Mouse (Mus musculus): ENCODE results near the gene B4galt1.
A peak's percentile ranks its signal among the peaks of the same experiment; 100 is the strongest.

Gene B4galt1

GRCm38 (mm10) chr4:40781143-40781542 is 72.7 kb downstream of the B4galt1 start:
- DNase-seq (ENCODE audit: low spot score in 2 of 2), result no peak

GRCm38 (mm10) chr4:40778656-40779055 is 75.1 kb downstream of the B4galt1 start:
- DNase-seq (ENCODE audit: low spot score in 2 of 2), result no peak

GRCm38 (mm10) chr4:40777116-40777515 is 76.7 kb downstream of the B4galt1 start:
- no peak for DNase-seq (ENCODE audit: low spot score in 2 of 2)

DNA sequence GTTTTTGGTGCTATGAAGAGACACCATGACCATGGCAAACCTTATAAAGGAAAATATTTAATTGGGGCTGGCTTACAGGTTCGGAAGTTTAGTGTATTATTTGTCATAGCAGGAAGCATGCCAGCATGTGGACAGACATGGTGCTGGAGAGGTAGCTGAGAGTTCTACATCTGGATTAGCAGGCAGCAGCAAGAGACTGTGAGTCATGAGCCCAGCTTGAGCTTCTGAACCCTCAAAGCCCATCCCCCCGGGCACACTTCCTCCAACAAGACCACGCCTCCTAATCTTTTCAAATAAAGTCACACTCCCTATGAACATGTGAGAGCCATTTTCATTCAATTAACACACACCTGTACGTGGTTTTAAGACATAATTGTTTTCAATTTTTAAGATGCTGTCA is 77.4 kb downstream of the B4galt1 start:
- no peak for DNase-seq (ENCODE audit: low spot score in 2 of 2)

DNA sequence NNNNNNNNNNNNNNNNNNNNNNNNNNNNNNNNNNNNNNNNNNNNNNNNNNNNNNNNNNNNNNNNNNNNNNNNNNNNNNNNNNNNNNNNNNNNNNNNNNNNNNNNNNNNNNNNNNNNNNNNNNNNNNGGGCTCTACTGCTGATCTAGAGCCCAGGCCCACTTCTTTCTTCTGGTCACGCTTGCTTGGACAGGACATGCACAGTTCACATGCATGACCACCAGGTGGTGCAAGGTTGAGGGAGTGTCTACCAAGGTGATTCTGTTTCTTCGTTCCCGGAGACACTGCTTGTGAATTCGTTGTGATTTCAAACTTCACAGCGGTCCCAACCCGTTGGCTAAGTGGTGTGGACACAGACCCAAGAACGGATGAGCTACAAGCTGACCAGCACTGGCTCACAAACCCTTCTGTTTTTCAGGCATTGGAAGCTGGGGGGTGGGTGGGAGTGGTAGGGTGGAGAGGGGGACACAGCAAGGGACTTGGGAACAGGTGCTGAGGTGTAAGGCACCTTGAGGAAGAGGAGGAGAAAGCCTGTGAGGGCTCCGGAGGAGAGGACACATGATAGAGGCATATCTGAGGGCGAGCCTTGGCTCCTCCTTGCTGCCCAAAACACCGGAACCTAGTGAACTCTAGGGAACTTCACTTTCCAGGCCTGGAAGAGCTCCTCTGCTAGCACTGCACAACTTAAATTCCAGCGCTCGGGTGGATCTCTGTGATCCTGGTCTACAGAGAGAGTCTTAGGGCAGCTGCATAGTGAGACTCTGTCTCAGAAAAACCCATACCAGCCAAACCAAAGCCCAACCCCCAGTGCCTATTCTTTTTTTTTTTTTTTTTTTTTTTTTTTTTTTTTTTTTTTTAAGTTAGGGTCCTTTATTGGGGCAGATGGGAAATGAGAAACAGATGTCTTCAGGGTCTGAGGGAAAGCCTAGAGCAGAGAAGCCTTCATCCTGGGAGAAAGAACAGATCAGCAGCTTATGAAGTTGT is 79.2 kb downstream of the B4galt1 start:
- peak in 1 of 2 experiments; percentile 60 for DNase-seq (ENCODE audit: low spot score in 2 of 2)

DNA sequence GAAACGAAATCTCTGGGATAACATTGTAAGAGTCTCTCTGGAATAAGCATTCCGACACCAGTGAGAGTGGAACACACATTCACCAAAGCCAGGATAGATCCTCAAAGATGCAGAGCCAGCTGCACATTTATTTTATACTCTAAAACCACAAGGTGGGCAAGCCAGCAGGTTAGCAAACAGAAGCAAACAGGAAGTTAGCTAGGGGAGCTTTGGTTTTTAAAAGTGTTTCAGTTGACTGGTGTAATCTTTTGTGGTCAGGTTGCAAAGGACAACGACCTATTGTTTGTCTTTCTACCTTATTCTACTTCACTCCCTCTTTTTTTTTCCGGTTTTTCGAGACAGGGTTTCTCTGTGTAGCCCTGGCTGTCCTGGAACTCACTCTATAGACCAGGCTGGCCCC is 93.9 kb downstream of the B4galt1 start:
- no peak for DNase-seq (ENCODE audit: low spot score in 2 of 2)

- peak; percentile 92 to 96 for DNase-seq (ENCODE audit: low spot score in 2 of 2)
Measured at GRCm38 (mm10) chr4:40757780-40758420, 95.9 kb downstream of the B4galt1 start, which contains the start of gene Smu1. Smu1 (minus strand) TSS chr4:40757923.

GRCm38 (mm10) chr4:40757157-40757779 is 96.5 kb downstream of the B4galt1 start:
- no peak for DNase-seq (ENCODE audit: low spot score in 2 of 2)

Data from left cerebral cortex, adult 9 months (tissue).